ENCODE assay signal across 13 mouse cellular contexts in the genomic region with DNA sequence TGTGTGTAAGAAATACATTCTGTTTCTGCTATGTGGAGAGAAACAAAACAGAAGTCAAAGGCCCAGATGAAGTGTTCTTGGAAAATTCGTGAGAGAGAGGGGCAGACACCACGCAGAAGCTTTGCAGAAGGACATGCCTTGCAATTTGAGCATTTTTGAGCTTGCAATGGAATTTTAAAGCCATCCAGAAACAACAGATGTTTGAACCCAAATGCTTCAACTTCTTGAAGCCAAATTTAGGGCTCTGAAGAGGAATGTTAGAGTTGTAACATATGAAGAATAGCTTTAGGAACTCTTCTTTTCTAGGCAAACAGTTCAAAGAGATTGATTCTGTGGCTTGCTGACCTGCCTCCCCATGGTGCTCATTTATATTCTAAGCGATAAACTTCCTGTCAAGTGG. TPM values are rescaled to one million over a fixed set of nuclear protein-coding genes. Genes with fewer than 3 reads are reported as not detected.
A peak's percentile ranks its signal among the peaks of the same experiment; 100 is the strongest.
DNase-seq lines count a peak whose midpoint lies in the region; ATAC-seq and TF ChIP-seq lines count a peak whose summit lies in the region.
"Had no signal": no experiment of that assay in that cellular context is flagged by ENCODE, and none has a peak within 500 bp of the region (broad histone marks: within the 10 kb centered on the region; RNA-seq: fewer than 3 reads in every experiment).

No protein-coding gene starts in this region.

- no peak for TF ChIP-seq EP300 in stomach, postnatal 0 days (optimal IDR thresholded peaks at IDR 0.05)

- no peaks in the 10 kb centered on the region for H3K27me3 ChIP-seq in stomach, embryonic 14.5 days (ENCODE audit: control insufficient read depth, insufficient read depth, low read length)
- H3K27me3 ChIP-seq in stomach, postnatal 0 days (ENCODE audit: control insufficient read depth, insufficient read depth, low read length), result no peaks in the 10 kb centered on the region
- no peaks in the 10 kb centered on the region for H3K27me3 ChIP-seq in forebrain, postnatal 0 days (ENCODE audit: insufficient read depth, low read length)
- H3K27me3 ChIP-seq: limb, embryonic 12.5 days; neural tube, embryonic 15.5 days had no signal

- no peak for TF ChIP-seq CTCF in gastrocnemius, adult 2 months (IDR thresholded peaks at IDR 0.05)
- TF ChIP-seq CTCF in stomach, postnatal 0 days (IDR thresholded peaks at IDR 0.05; ENCODE audit: low read depth), result no peak
- no peak for TF ChIP-seq CTCF in forebrain, postnatal 0 days (IDR thresholded peaks at IDR 0.05; ENCODE audit: low read depth)

- DNase-seq in gastrocnemius, adult 2 months, result no peak
- no peak for DNase-seq in gastrocnemius, postnatal 36 days
- DNase-seq in kidney, adult 9 months, result peak; percentile 46
- DNase-seq in kidney, postnatal 25 days, result no peak
- no peak for DNase-seq in stomach, postnatal 0 days (ENCODE audit: low spot score)
- peak; percentile 81 for DNase-seq in telencephalon, adult 2 months (ENCODE audit: low read depth, low spot score)
- DNase-seq in forebrain, postnatal 0 days, result no peak
- DNase-seq: adrenal gland, postnatal 10 days; thymus, postnatal 25 days had no signal

- H3K9ac ChIP-seq in stomach, embryonic 14.5 days (replicated peaks; ENCODE audit: low read depth, low read length), result no peak overlapping the region
- no peak overlapping the region for H3K9ac ChIP-seq in stomach, postnatal 0 days (ENCODE audit: low read length)
- no peak overlapping the region for H3K9ac ChIP-seq in forebrain, postnatal 0 days
- H3K9ac ChIP-seq: limb, embryonic 12.5 days; neural tube, embryonic 15.5 days had no signal

- 15% methylated on average over 3 of the region's 3 CpGs for WGBS in stomach, embryonic 14.5 days
- WGBS in stomach, postnatal 0 days, result 18% methylated on average over 3 of the region's 3 CpGs
- 50% methylated on average over 3 of the region's 3 CpGs for WGBS in forebrain, postnatal 0 days

- peaks cover 8% of the 10 kb centered on the region; the same call in 1 of the 2 replicates for H3K4me1 ChIP-seq in stomach, embryonic 14.5 days (ENCODE audit: control insufficient read depth, insufficient read depth, low read length)
- no peaks in the 10 kb centered on the region for H3K4me1 ChIP-seq in stomach, postnatal 0 days (replicated peaks; ENCODE audit: control insufficient read depth, insufficient read depth)
- no peaks in the 10 kb centered on the region; the same call in 1 of the 2 replicates for H3K4me1 ChIP-seq in forebrain, postnatal 0 days (ENCODE audit: insufficient read depth)
- H3K4me1 ChIP-seq: limb, embryonic 12.5 days; neural tube, embryonic 15.5 days had no signal

- H3K4me3 ChIP-seq in gastrocnemius, adult 2 months, result no peak overlapping the region
- H3K4me3 ChIP-seq in stomach, embryonic 14.5 days (ENCODE audit: low read depth, low read length), result no peak overlapping the region
- no peak overlapping the region for H3K4me3 ChIP-seq in stomach, postnatal 0 days (ENCODE audit: low read depth, low read length)
- no peak overlapping the region for H3K4me3 ChIP-seq in forebrain, postnatal 0 days (ENCODE audit: low read depth, low read length)
- H3K4me3 ChIP-seq: limb, embryonic 12.5 days; neural tube, embryonic 15.5 days had no signal

- no peaks in the 10 kb centered on the region for H3K36me3 ChIP-seq in stomach, embryonic 14.5 days (ENCODE audit: control insufficient read depth, insufficient read depth, low read length)
- no peaks in the 10 kb centered on the region for H3K36me3 ChIP-seq in stomach, postnatal 0 days (ENCODE audit: control insufficient read depth, insufficient read depth, low read length)
- no peaks in the 10 kb centered on the region for H3K36me3 ChIP-seq in forebrain, postnatal 0 days (ENCODE audit: insufficient read depth)
- H3K36me3 ChIP-seq: limb, embryonic 12.5 days; neural tube, embryonic 15.5 days had no signal

- H3K27ac ChIP-seq in gastrocnemius, adult 2 months, result peak overlapping the region; percentile 56
- peak overlapping the region; percentile 68; the same call in 1 of the 2 replicates for H3K27ac ChIP-seq in stomach, embryonic 14.5 days (ENCODE audit: low read length)
- no peak overlapping the region for H3K27ac ChIP-seq in stomach, postnatal 0 days (replicated peaks)
- no peak overlapping the region for H3K27ac ChIP-seq in forebrain, postnatal 0 days (ENCODE audit: low read depth, low read length)
- H3K27ac ChIP-seq: hindbrain, postnatal 0 days; limb, embryonic 12.5 days; neural tube, embryonic 15.5 days had no signal

- intact Hi-C loops in gastrocnemius, adult 2 months (cut with DNase I), result no loop called here
- intact Hi-C loops in gastrocnemius, postnatal 36 days (cut with DNase I), result no loop called here

- H3K4me2 ChIP-seq in stomach, embryonic 14.5 days (replicated peaks; ENCODE audit: low read depth, low read length), result no peak overlapping the region
- no peak overlapping the region for H3K4me2 ChIP-seq in stomach, postnatal 0 days (replicated peaks; ENCODE audit: low read depth)
- no peak overlapping the region for H3K4me2 ChIP-seq in forebrain, postnatal 0 days (ENCODE audit: low read depth)
- H3K4me2 ChIP-seq: limb, embryonic 12.5 days; neural tube, embryonic 15.5 days had no signal

- H3K9me3 ChIP-seq in stomach, embryonic 14.5 days (ENCODE audit: control insufficient read depth, low read depth, low read length), result no peaks in the 10 kb centered on the region
- H3K9me3 ChIP-seq in stomach, postnatal 0 days (ENCODE audit: control insufficient read depth, low read length), result no peaks in the 10 kb centered on the region
- H3K9me3 ChIP-seq in forebrain, postnatal 0 days (ENCODE audit: low read length), result no peaks in the 10 kb centered on the region
- H3K9me3 ChIP-seq: limb, embryonic 12.5 days; neural tube, embryonic 15.5 days had no signal

- no peak for ATAC-seq in stomach, embryonic 14.5 days (ENCODE audit: insufficient number of reproducible peaks, insufficient read depth, low FRiP score, low read depth)
- no peak for ATAC-seq in stomach, postnatal 0 days (ENCODE audit: low FRiP score, low TSS enrichment)
- no peak for ATAC-seq in forebrain, postnatal 0 days
- ATAC-seq: hindbrain, postnatal 0 days had no signal

RNA-seq across cellular contexts. Expression of a gene that starts 33.3 kb away (rescaled TPM):
- 10 to 100 TPM; 69.5 to 88.3 TPM for total RNA-seq in gastrocnemius, adult 2 months (2021)
- total RNA-seq in gastrocnemius, postnatal 36 days (2021), result 10 to 100 TPM; 64.4 to 67.1 TPM
- 288 and 302 TPM in 2 replicates for polyA plus RNA-seq in stomach, embryonic 14.5 days (2014; fragmentation: Nextera tagmentation; extraction: Ambion mirVana)
- polyA plus RNA-seq in stomach, postnatal 0 days (2015; fragmentation: Nextera tagmentation; extraction: Ambion mirVana), result 154 and 175 TPM in 2 replicates
- total RNA-seq in forebrain, postnatal 0 days (2014; rRNA removed), result 205 and 233 TPM in 2 replicates
- 249 and 277 TPM in 2 replicates for polyA plus RNA-seq in forebrain, postnatal 0 days (2015; fragmentation: Nextera tagmentation; extraction: Ambion mirVana)

Comparison
In these comparisons a context has a peak if more than half of its experiments do, and no peak if none do; other contexts are left out.
1. DNase-seq: peak in kidney, adult 9 months (single experiment) and telencephalon, adult 2 months (single experiment); none in gastrocnemius, adult 2 months (single experiment), gastrocnemius, postnatal 36 days (0 of 2), kidney, postnatal 25 days (0 of 2), stomach, postnatal 0 days (single experiment) and forebrain, postnatal 0 days (single experiment).
2. H3K27ac ChIP-seq: peak in gastrocnemius, adult 2 months (single experiment) and stomach, embryonic 14.5 days (single experiment); none in stomach, postnatal 0 days (single experiment) and forebrain, postnatal 0 days (single experiment).